Mouse (Mus musculus) stomach, embryonic 14.5 days (tissue): ENCODE measurements around the gene Tmc3. TPM values are rescaled to one million over a fixed set of nuclear protein-coding genes. Genes with fewer than 3 reads are reported as not detected.

ENCODE experiments used
- ATAC-seq: fragments of 200-750 bp; cut with Nextera tagmentation; 2 replicates; pipeline ENCODE4 v1.8.0; 2017; ENCODE audit warnings: low read depth, moderate TSS enrichment; ENCODE audit not compliant: insufficient number of reproducible peaks, insufficient read depth, low FRiP score
- H3K27ac ChIP-seq: fragments of 300-500 bp; sonication (generic); 2 replicates; pipeline ENCODE4 v1.5.1; 2014; ENCODE audit warnings: mild to moderate bottlenecking, low read length, moderate library complexity, mixed read lengths
- H3K27me3 ChIP-seq: fragments of 300-500 bp; sonication (generic); 2 replicates; pipeline ENCODE4 v1.6.1; 2014; ENCODE audit warnings: low read length, control low read depth, mixed read lengths; ENCODE audit not compliant: control insufficient read depth, insufficient read depth
- H3K36me3 ChIP-seq: fragments of 300-500 bp; sonication (generic); 2 replicates; pipeline ENCODE4 v1.6.1; 2014; ENCODE audit warnings: mild to moderate bottlenecking, control low read depth, low read length, moderate library complexity, mixed read lengths; ENCODE audit not compliant: control insufficient read depth, insufficient read depth
- H3K4me1 ChIP-seq: fragments of 300-500 bp; sonication (generic); 2 replicates; pipeline ENCODE4 v1.6.1; 2014; ENCODE audit warnings: low read length, control low read depth, mixed read lengths; ENCODE audit not compliant: control insufficient read depth, insufficient read depth
- H3K4me2 ChIP-seq: fragments of 300-500 bp; sonication (generic); replicated peaks from 2 replicates; pipeline ENCODE4 v1.6.1; 2014; ENCODE audit warnings: low read depth, low read length, control low read depth
- H3K4me3 ChIP-seq: fragments of 300-500 bp; sonication (generic); 2 replicates; pipeline ENCODE4 v1.5.1; 2014; ENCODE audit warnings: low read depth, low read length, control low read depth
- H3K9ac ChIP-seq: fragments of 300-500 bp; sonication (generic); replicated peaks from 2 replicates; pipeline ENCODE4 v1.6.1; 2014; ENCODE audit warnings: low read depth, mild to moderate bottlenecking, control low read depth, low read length, moderate library complexity, mixed read lengths
- H3K9me3 ChIP-seq: fragments of 300-500 bp; sonication (generic); 2 replicates; pipeline ENCODE4 v1.6.1; 2016; ENCODE audit warnings: low read depth, low read length, control low read depth; ENCODE audit not compliant: control insufficient read depth
- WGBS: fragments of 180-500 bp; shearing (Covaris S2); extraction: QIAGEN DNeasy Blood & Tissue Kit; methylation state at CpG from one replicate; pipeline ENCODE4 v1.1.7; 2014; 5-methylcytosine and 5-hydroxymethylcytosine counted together
- polyA plus RNA-seq: library from polyadenylated mRNA; unstranded; fragments of >200 nt; fragmentation: Nextera tagmentation; extraction: Ambion mirVana; gene quantifications from 2 replicates; pipeline ENCODE4 v1.2.1, GENCODE M21; 2014

Gene Tmc3
- polyA plus RNA-seq, result 0.29 and 0.56 TPM in 2 replicates

DNA sequence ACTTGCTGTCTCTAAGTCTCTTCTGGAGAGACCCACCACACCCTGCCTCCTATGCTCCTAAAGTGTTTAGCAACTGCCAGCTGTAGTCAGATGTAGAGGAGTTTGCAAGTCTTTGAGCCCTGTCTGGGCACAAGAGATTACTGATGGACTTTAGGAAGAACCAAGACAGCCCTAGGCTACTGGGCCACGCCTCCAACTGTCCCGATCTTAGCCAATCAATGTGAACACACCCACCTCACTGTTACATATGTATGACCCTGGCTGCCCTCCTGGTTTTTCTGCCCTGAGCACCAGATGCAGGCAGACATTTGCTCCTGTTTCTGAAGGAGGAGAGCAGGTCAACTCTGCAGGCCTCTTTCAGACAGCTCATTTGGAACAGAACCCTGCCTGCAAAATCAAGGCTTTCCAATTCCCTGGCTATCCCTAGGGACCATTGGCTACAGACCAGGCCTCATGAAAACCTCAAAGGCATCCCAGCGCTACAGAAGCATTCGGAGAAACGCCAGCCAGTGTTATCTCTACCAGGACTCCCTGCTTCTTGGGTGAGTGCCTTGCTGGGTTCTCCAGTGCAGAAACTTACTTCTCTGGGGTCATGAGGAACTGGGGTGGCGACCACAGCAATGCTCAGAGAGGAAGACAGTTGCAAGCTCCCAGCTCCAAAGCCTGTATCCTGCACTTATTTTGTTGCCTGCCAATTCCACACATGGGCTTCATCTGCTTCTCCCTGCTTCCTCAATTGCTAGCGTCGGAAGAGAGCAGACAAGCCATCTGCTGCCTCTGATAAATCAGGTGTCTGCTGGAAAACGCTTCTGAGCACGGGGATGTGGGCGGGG is at the start of gene Tmc3:
Gene Tmc3 (plus strand): TSS at position 289 of the 833 bp plus-strand sequence.
- ATAC-seq, result peak; percentile 28; the same call in 1 of the 2 replicates
- no peaks in the 10 kb centered on the region for H3K4me1 ChIP-seq
- H3K4me3 ChIP-seq, result no peak within 1 kb of the TSS
- no peaks in the 10 kb centered on the region for H3K36me3 ChIP-seq
- no peak within 1 kb of the TSS for H3K4me2 ChIP-seq
- 40% methylated on average over 11 of the region's 11 CpGs for WGBS
- H3K27ac ChIP-seq, result no peak within 1 kb of the TSS
- no peaks in the 10 kb centered on the region for H3K27me3 ChIP-seq
- no peaks in the 10 kb centered on the region for H3K9me3 ChIP-seq
- no peak within 1 kb of the TSS for H3K9ac ChIP-seq

GRCm38 (mm10) chr7:83541536-83542169 is 43.1 kb upstream of the Tmc3 start:
- Histone ChIP-seq H3K27ac (no peak overlapping the region), H3K36me3 (no peaks in the 10 kb centered on the region), H3K4me2 (no peak overlapping the region), H3K9me3 (no peaks in the 10 kb centered on the region), H3K27me3 (no peaks in the 10 kb centered on the region), H3K9ac (no peak overlapping the region), H3K4me1 (no peaks in the 10 kb centered on the region), H3K4me3 (no peak overlapping the region)
- WGBS, result 83% methylated on average over 5 of the region's 5 CpGs
- ATAC-seq, result no peak

- Histone ChIP-seq H3K9ac (no peak overlapping the region), H3K4me2 (no peak overlapping the region)
- ATAC-seq, result no peak
Measured at GRCm38 (mm10) chr7:83548686-83549352, 35.9 kb upstream of the Tmc3 start.

DNA sequence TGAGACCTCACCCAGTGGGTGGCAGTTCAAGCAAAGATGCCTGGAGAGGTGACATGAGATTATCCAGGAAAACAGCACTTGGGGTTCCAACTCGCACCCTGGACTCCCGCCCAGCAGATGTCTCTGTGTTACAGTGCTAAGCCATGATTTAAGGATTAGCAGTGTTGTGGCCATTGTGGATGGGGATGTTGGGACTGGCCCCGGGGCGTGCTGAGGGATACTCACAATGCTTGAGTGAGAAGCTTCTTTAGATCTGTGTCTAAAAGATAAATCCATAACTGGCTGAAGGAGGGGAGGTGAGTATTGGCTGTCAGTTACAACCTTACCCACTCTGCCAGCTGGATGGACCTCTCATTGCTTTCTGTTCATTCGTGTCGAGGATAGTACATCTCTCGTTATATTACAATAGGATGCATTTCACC is 35.4 kb upstream of the Tmc3 start:
- no peak overlapping the region for H3K4me2 ChIP-seq
- H3K27ac ChIP-seq, result no peak overlapping the region
- no peaks in the 10 kb centered on the region for H3K9me3 ChIP-seq
- no peak for ATAC-seq
- 79% methylated on average over 7 of the region's 7 CpGs for WGBS
- H3K36me3 ChIP-seq, result no peaks in the 10 kb centered on the region
- no peak overlapping the region for H3K4me3 ChIP-seq
- H3K4me1 ChIP-seq, result no peaks in the 10 kb centered on the region
- no peaks in the 10 kb centered on the region for H3K27me3 ChIP-seq
- no peak overlapping the region for H3K9ac ChIP-seq

More at GRCm38 (mm10) chr7:83548686-83549352, 35.9 kb upstream of the Tmc3 start:
- H3K36me3 ChIP-seq, result no peaks in the 10 kb centered on the region
- H3K27ac ChIP-seq, result no peak overlapping the region
- H3K27me3 ChIP-seq, result no peaks in the 10 kb centered on the region
- H3K4me1 ChIP-seq, result no peaks in the 10 kb centered on the region
- no peak overlapping the region for H3K4me3 ChIP-seq
- H3K9me3 ChIP-seq, result no peaks in the 10 kb centered on the region
- 62% methylated on average over 7 of the region's 7 CpGs for WGBS

DNA sequence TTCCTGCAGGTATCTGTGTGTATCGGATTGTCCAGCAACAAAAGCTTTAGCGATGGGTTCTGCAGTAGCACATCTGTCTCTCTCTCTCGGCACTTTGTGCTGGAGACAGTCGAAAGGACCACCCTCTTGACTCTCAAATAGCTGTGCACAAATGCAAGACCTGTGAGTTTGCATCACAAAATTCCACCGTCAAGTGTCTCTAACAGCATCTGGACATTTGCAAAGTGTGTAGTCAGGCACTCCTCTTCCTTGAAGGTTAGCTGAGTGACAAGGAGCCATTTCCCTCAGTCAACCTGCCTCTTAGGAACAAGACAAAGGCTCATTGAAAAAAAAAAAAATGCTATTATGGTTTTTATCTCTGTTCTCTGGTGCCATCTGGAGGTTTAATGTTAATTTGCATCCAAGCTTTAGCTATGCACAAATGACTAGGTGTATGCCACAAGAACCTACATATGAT is 34.7 kb upstream of the Tmc3 start:
- Histone ChIP-seq H3K4me3 (no peak overlapping the region), H3K27me3 (no peaks in the 10 kb centered on the region), H3K27ac (no peak overlapping the region), H3K4me2 (peak overlapping the region; percentile 18; the same call in 1 of the 2 replicates), H3K4me1 (no peaks in the 10 kb centered on the region), H3K36me3 (no peaks in the 10 kb centered on the region), H3K9ac (no peak overlapping the region), H3K9me3 (no peaks in the 10 kb centered on the region)
- ATAC-seq, result no peak
- WGBS, result 35% methylated on average over 5 of the region's 5 CpGs

GRCm38 (mm10) chr7:83554477-83554876 is 30.2 kb upstream of the Tmc3 start:
- no peak overlapping the region for H3K4me2 ChIP-seq
- no peaks in the 10 kb centered on the region for H3K9me3 ChIP-seq
- ATAC-seq, result no peak
- no peak overlapping the region for H3K27ac ChIP-seq
- H3K4me3 ChIP-seq, result no peak overlapping the region
- no peaks in the 10 kb centered on the region for H3K36me3 ChIP-seq
- no peaks in the 10 kb centered on the region for H3K4me1 ChIP-seq
- 83% methylated on average over 6 of the region's 6 CpGs for WGBS
- H3K9ac ChIP-seq, result no peak overlapping the region
- no peaks in the 10 kb centered on the region for H3K27me3 ChIP-seq

DNA sequence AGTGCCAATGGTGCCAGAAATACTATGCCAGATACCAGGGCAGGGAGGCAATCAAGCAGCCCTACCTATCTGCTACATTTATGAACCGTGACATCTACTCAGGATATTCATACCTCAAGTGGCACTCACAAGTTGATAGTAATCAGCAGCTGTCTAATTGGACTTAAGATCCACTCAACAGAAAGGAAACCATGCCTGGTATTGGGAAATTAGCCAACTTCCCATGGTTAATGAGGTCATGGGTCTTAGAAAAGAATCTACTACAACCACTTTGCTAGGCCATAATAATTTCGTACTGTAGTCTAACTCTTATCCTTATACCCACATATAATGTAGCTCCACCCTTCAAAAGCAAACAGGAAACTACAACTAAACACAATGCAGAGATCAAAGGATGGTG is 28.2 kb upstream of the Tmc3 start:
- WGBS, result 65% methylated on average over 2 of the region's 2 CpGs
- H3K4me3 ChIP-seq, result no peak overlapping the region

GRCm38 (mm10) chr7:83558741-83559280 is 25.9 kb upstream of the Tmc3 start:
- H3K27me3 ChIP-seq, result no peaks in the 10 kb centered on the region
- H3K9ac ChIP-seq, result no peak overlapping the region
- H3K36me3 ChIP-seq, result no peaks in the 10 kb centered on the region
- no peak for ATAC-seq
- H3K27ac ChIP-seq, result no peak overlapping the region
- no peak overlapping the region for H3K4me2 ChIP-seq
- no peaks in the 10 kb centered on the region for H3K4me1 ChIP-seq
- 60% methylated on average over 5 of the region's 5 CpGs for WGBS
- no peak overlapping the region for H3K4me3 ChIP-seq
- H3K9me3 ChIP-seq, result no peaks in the 10 kb centered on the region

More for the DNA sequence above, 28.2 kb upstream of the Tmc3 start:
- Histone ChIP-seq H3K9me3 (no peaks in the 10 kb centered on the region), H3K27me3 (no peaks in the 10 kb centered on the region), H3K4me1 (no peaks in the 10 kb centered on the region), H3K9ac (no peak overlapping the region), H3K27ac (no peak overlapping the region), H3K36me3 (no peaks in the 10 kb centered on the region), H3K4me2 (no peak overlapping the region)
- ATAC-seq, result no peak
